Mouse (Mus musculus) large intestine, adult 2 months (tissue): Measurements from ENCODE around the gene Tln2. TPM values are rescaled to one million over a fixed set of nuclear protein-coding genes. Genes with fewer than 3 reads are reported as not detected.
A peak's percentile ranks its signal among the peaks of the same experiment; 100 is the strongest.

Source experiments
- DNase-seq: peaks from one replicate; pipeline ENCODE4 v3.0.0-alpha.2; 2012; ENCODE audit warnings: low read depth, low spot score
- WGBS: fragments of 180-500 bp; shearing (Covaris S2); methylation state at CpG from one replicate; pipeline ENCODE4 v1.1.7; 2018; 5-methylcytosine and 5-hydroxymethylcytosine counted together
- polyA plus RNA-seq: library from polyadenylated mRNA; depleted of rRNA; stranded (reverse); fragments of >200 nt; gene quantifications from 2 replicates; pipeline ENCODE4 v1.2.3, GENCODE M21; 2012

The Tln2 gene
- polyA plus RNA-seq, 1 experiment: 5.2 TPM

DNA sequence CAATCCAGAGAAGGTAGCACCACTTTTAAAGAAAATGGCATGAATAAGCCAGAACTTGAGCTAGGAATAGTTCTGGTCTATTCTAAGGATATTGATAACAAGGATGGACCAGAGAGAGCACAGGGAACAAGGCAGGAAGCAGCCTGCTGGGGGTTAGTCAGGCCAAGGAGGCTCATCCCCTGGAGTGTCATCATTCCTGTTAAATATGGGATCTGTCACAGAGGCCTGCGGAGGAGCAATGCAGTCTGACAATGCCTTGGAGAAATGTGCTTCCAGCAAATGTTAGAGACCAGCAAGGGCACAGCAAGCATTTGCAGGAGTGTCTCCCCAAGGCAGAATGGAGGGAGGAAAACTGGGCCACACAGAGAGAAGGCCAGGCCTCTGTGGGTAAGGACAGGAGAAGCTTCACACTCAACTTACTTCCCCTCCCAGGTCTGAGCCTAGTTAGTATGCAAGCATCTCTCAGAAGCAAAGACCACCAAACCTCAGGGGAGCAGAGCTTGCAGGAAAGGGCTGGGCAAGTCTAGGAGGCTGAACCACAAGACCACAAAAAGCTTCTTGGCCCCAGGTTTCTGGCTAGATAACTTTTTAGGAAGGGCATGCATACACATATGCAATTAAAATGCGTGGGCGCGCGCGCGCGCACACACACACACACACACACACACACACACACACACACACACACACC, 9.5 kb downstream of the Tln2 start:
- 91% methylated on average over 8 of the region's 8 CpGs for WGBS
- no peak for DNase-seq

DNA sequence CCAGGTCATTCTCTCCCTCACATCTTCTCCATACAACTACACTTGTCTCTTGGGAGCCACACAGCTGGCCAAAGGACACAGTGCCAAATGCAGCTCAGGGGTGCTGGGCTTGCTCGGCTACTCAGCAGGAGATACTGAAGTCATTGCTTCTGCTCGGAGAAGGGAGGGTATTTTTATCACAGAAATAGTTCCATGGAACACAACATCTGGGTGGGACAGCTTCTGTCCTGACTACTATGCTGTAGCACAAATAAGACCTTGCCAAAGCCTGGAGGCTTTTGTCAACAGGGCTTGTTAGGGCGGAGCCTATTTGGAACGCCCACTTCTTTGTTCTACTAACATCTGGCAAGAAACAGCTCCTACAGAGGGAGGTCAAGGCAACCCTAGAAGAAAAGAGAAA, 10.2 kb downstream of the Tln2 start:
- WGBS: 37% methylated on average over 4 of the region's 4 CpGs
- DNase-seq: no peak

GRCm38 (mm10) chr9:67546650-67547049, 12.9 kb downstream of the Tln2 start:
- DNase-seq: no peak
- 94% methylated on average over 5 of the region's 5 CpGs for WGBS

- no peak for DNase-seq
- WGBS: 89% methylated on average over 3 of the region's 3 CpGs
Observed at GRCm38 (mm10) chr9:67545794-67546193, 13.7 kb downstream of the Tln2 start.

GRCm38 (mm10) chr9:67544783-67545182, 14.7 kb downstream of the Tln2 start:
- no peak for DNase-seq
- 34% methylated on average over 7 of the region's 7 CpGs for WGBS

- 68% methylated on average over 8 of the region's 8 CpGs for WGBS
- DNase-seq: no peak
Observed at GRCm38 (mm10) chr9:67541948-67542347, 17.6 kb downstream of the Tln2 start.

GRCm38 (mm10) chr9:67539776-67540706, 19.5 kb downstream of the Tln2 start:
- no peak for DNase-seq
- 59% methylated on average over 17 of the region's 17 CpGs for WGBS

GRCm38 (mm10) chr9:67534420-67534819, 25.1 kb downstream of the Tln2 start:
- no peak for DNase-seq
- 74% methylated on average over 7 of the region's 7 CpGs for WGBS

DNA sequence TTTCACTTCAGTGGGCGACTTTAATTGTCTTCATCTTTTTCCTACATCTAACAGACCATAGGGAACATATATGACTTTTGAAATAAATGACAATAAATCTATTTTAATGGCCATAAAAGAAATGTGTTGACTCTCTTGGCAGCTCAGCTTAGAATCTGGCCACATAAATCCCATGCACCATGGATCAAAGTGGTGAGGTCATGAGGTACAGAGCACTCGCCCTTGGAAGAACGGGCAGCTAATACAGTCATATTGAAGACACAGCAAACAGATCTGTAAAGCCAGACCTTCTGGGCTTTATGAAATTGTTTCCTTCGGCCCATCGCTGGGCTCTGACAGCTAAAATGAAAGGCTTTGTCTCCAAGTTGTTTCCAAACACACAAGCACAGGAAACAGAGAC, 26.2 kb downstream of the Tln2 start:
- 49% methylated on average over 5 of the region's 5 CpGs for WGBS
- DNase-seq: no peak

DNA sequence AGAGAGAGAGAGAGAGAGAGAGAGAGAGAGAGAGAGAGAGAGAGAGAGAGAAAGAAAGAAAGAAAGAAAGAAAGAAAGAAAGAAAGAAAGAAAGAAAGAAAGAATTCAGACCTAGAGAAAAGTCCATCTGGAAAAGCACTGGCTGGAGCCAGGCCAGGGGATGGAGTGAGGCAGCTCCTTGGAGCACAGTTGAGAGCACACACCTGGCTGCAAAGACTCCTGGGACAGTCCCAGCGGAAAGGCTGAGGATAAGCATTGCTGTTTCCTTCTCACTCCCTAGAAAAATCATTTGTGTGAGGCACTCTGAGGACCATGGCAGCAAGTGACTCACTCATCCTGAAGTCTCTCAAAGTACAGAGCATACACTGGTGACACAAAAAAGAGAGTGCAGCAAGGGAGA, 26.9 kb downstream of the Tln2 start:
- no peak for DNase-seq
- WGBS: 45% methylated on average over 1 of the region's 1 CpGs

GRCm38 (mm10) chr9:67529600-67529999, 29.9 kb downstream of the Tln2 start:
- DNase-seq: no peak
- WGBS: 76% methylated on average over 5 of the region's 5 CpGs

DNA sequence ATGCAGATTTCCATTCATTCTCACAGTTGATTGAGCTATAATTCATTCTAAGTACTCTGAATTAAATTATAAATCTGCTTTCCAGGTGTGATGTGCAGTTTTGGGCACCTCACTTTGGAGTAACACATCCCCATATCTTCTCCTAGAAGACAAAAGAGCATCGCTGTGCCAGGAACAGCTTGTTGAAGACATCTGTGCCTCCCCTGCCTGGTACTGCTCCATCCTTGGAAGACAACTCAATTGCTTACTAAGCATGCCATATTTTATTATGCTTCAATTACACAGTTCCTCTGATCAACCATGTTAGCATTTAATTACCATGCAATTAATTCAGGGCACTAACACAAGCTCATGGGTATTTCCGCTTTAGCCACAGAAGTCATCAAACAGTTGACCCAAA, 31.8 kb downstream of the Tln2 start:
- no peak for DNase-seq
- WGBS: 96% methylated on average over 2 of the region's 2 CpGs

- no peak for DNase-seq
- 78% methylated on average over 4 of the region's 4 CpGs for WGBS
Observed at GRCm38 (mm10) chr9:67521736-67522135, 37.8 kb downstream of the Tln2 start.

- no peak for DNase-seq
- 47% methylated on average over 3 of the region's 3 CpGs for WGBS
Observed at GRCm38 (mm10) chr9:67509510-67509909, 50.0 kb downstream of the Tln2 start.

DNA sequence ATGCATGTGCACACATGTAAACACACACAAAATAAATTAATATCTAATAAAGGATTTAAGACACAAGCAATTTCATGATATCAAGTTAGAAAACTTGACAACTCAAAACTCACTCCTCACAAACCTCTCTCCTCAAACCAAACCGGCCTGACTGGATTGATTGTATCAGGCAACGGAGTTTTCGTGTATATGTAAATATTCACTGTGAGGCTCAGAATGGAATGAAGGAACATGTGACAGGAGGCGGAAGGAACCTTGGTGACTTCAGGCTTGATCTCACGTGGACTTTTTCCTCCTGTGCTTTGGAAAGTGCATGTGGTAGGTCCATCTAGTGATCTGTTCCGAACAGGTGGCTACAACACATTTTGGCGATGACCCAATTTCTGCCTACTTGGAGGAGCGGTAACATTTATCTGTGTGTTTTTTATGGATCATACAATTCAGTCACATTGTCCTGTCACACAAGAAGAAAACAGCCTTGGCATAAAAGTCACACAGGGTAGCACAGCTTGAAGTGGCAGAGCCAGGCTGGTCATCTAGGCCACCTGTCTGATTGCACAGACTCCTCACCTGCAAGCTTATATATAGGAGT, 54.7 kb downstream of the Tln2 start:
- DNase-seq: peak; percentile 52
- 30% methylated on average over 8 of the region's 8 CpGs for WGBS

- DNase-seq: no peak
- 90% methylated on average over 1 of the region's 1 CpGs for WGBS
Observed at GRCm38 (mm10) chr9:67501801-67502200, 57.7 kb downstream of the Tln2 start.

DNA sequence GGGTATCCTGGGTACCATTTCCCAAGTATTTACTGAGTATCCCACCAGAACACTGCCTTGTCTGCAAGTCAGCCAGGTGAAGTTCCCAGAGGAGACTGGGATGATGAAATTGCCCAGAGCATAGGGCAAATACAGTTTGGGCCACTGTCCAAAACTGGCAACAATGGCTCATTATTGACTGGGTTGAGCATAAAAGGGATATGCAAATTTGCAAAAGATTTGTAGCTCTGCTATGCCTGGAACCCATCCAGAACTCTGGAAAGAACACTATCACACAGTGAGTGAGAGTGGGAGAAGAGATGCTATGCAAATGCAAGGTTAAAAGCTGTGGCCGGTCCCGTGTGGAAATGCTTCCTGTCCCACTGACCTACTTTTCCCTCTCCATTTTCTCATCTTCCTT, 63.1 kb downstream of the Tln2 start:
- WGBS: 15% methylated on average over 2 of the region's 2 CpGs
- DNase-seq: peak; percentile 46

DNA sequence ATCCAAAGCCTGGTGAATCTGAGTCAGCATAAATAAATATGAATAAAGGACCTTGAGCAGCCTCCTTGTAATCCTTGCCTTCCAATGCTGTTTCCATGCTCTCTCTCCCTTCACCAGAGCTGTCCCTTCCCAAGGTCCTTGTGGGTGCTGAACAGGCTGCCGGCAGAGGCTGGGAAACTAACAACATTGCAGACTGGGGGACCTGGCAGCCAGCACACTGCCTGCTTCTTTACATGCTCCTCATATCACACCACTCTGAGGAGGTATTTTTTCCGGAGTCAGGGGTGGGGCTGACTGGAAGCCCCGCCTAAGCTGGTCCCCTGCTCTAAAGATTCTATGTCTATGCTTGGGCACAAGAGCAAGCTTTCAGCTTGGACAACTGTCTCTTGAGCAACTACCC, 64.2 kb downstream of the Tln2 start:
- 22% methylated on average over 3 of the region's 3 CpGs for WGBS
- DNase-seq: no peak

- DNase-seq: no peak
- 77% methylated on average over 8 of the region's 8 CpGs for WGBS
Observed at GRCm38 (mm10) chr9:67493876-67494552, 65.5 kb downstream of the Tln2 start.

- no peak for DNase-seq
Observed at GRCm38 (mm10) chr9:67489370-67489769, 70.1 kb downstream of the Tln2 start.

More at GRCm38 (mm10) chr9:67489370-67489769, 70.1 kb downstream of the Tln2 start:
- 71% methylated on average over 3 of the region's 3 CpGs for WGBS
